Mouse (Mus musculus) stomach, postnatal 0 days (tissue): ENCODE measurements around the gene Ppp1ca. TPM values are rescaled to one million over a fixed set of nuclear protein-coding genes. Genes with fewer than 3 reads are reported as not detected.
A peak's percentile ranks its signal among the peaks of the same experiment; 100 is the strongest.

ENCODE experiments used
- ATAC-seq: fragments of 200-750 bp; cut with Nextera tagmentation; 2 replicates; pipeline ENCODE4 v1.8.0; 2017; ENCODE audit not compliant: low FRiP score, low TSS enrichment
- DNase-seq: peaks from one replicate; pipeline ENCODE4 v3.0.0-alpha.2; 2016; ENCODE audit warnings: low spot score
- H3K27ac ChIP-seq: fragments of 300-500 bp; sonication (generic); replicated peaks from 2 replicates; pipeline ENCODE4 v1.5.1; 2014; ENCODE audit warnings: mild to moderate bottlenecking, control low read depth
- H3K27me3 ChIP-seq: fragments of 300-500 bp; sonication (generic); 2 replicates; pipeline ENCODE4 v1.6.1; 2014; ENCODE audit warnings: low read length; ENCODE audit not compliant: control insufficient read depth, insufficient read depth
- H3K36me3 ChIP-seq: fragments of 300-500 bp; sonication (generic); 2 replicates; pipeline ENCODE4 v1.6.1; 2014; ENCODE audit warnings: low read length, mixed read lengths; ENCODE audit not compliant: control insufficient read depth, insufficient read depth
- H3K4me1 ChIP-seq: fragments of 300-500 bp; sonication (generic); replicated peaks from 2 replicates; pipeline ENCODE4 v1.6.1; 2014; ENCODE audit warnings: antibody characterized with exemption; ENCODE audit not compliant: control insufficient read depth, insufficient read depth
- H3K4me2 ChIP-seq: fragments of 300-500 bp; sonication (generic); replicated peaks from 2 replicates; pipeline ENCODE4 v1.6.1; 2014; ENCODE audit warnings: low read depth, mild to moderate bottlenecking, control low read depth, moderate library complexity
- H3K4me3 ChIP-seq: fragments of 300-500 bp; sonication (generic); 2 replicates; pipeline ENCODE4 v1.5.1; 2014; ENCODE audit warnings: low read depth, low read length, control low read depth
- H3K9ac ChIP-seq: fragments of 300-500 bp; sonication (generic); 2 replicates; pipeline ENCODE4 v1.6.1; 2014; ENCODE audit warnings: mild to moderate bottlenecking, low read length, control low read depth, mixed read lengths
- H3K9me3 ChIP-seq: fragments of 300-500 bp; sonication (generic); 2 replicates; pipeline ENCODE4 v1.6.1; 2016; ENCODE audit warnings: low read length; ENCODE audit not compliant: control insufficient read depth
- CTCF ChIP-seq: IDR thresholded peaks from 2 replicates; pipeline ENCODE4 v1.5.1; 2016; ENCODE audit warnings: antibody characterized with exemption, low read depth, mild to moderate bottlenecking, moderate library complexity
- EP300 ChIP-seq: optimal IDR thresholded peaks from 2 replicates; pipeline ENCODE3; 2016; ENCODE audit warnings: antibody characterized with exemption
- WGBS: fragments of 180-500 bp; shearing (Covaris S2); extraction: QIAGEN DNeasy Blood & Tissue Kit; methylation state at CpG from one replicate; pipeline ENCODE4 v1.1.7; 2014; 5-methylcytosine and 5-hydroxymethylcytosine counted together
- polyA plus RNA-seq: library from polyadenylated mRNA; unstranded; fragments of >200 nt; fragmentation: Nextera tagmentation; extraction: Ambion mirVana; gene quantifications from 2 replicates; pipeline ENCODE4 v1.2.1, GENCODE M21; 2015

Gene Ppp1ca
- polyA plus RNA-seq, 1 experiment from 2014 or later = 497 TPM

GRCm38 (mm10) chr19:4162646-4163542 lies 29.0 kb upstream of the Ppp1ca start, which contains the start of gene Rps6kb2:
Gene Rps6kb2, minus strand, starts transcription at chr19:4163354.
- Histone ChIP-seq H3K9me3 (no peaks in the 10 kb centered on the region), H3K4me3 (peak within 1 kb of the TSS; percentile 70), H3K36me3 (peaks cover 19% of the 10 kb centered on the region), H3K9ac (peak within 1 kb of the TSS; percentile 80), H3K4me1 (no peaks in the 10 kb centered on the region), H3K27me3 (no peaks in the 10 kb centered on the region), H3K4me2 (peak within 1 kb of the TSS; percentile 95), H3K27ac (0 out of 2 replicates have a peak within 1 kb of the TSS, but pooled peaks have one; percentile 40)
- DNase-seq (peak; percentile 95), ATAC-seq (peak; percentile 86)
- WGBS = 7% methylated on average over 41 of the region's 42 CpGs
- TF ChIP-seq EP300 (no peak), CTCF (no peak)

GRCm38 (mm10) chr19:4163543-4163887 lies 28.4 kb upstream of the Ppp1ca start:
- TF ChIP-seq CTCF (no peak), EP300 (no peak)
- 31% methylated on average over 4 of the region's 4 CpGs for WGBS
- Histone ChIP-seq H3K4me3 (peak overlapping the region; percentile 70), H3K27ac (0 out of 2 replicates have a peak overlapping the region, but pooled peaks have one; percentile 40), H3K9me3 (no peaks in the 10 kb centered on the region), H3K4me1 (no peaks in the 10 kb centered on the region), H3K27me3 (no peaks in the 10 kb centered on the region), H3K4me2 (peak overlapping the region; percentile 49), H3K36me3 (peaks cover 17% of the 10 kb centered on the region), H3K9ac (0 out of 2 replicates have a peak overlapping the region, but pooled peaks have one; percentile 1)
- DNase-seq (no peak), ATAC-seq (no peak)

- H3K4me1 ChIP-seq = no peaks in the 10 kb centered on the region
- H3K9ac ChIP-seq = no peak overlapping the region
- ATAC-seq (no peak), DNase-seq (no peak)
- H3K4me3 ChIP-seq = no peak overlapping the region
- H3K36me3 ChIP-seq = peaks cover 12% of the 10 kb centered on the region
- TF ChIP-seq EP300 = no peak
- TF ChIP-seq CTCF = no peak
- H3K4me2 ChIP-seq = no peak overlapping the region
- 68% methylated on average over 3 of the region's 3 CpGs for WGBS
- H3K27me3 ChIP-seq = no peaks in the 10 kb centered on the region
- H3K27ac ChIP-seq = no peak overlapping the region
- H3K9me3 ChIP-seq = no peaks in the 10 kb centered on the region
Observed at GRCm38 (mm10) chr19:4164100-4164499, 27.8 kb upstream of the Ppp1ca start.

GRCm38 (mm10) chr19:4164721-4165120 lies 27.1 kb upstream of the Ppp1ca start:
- no peak overlapping the region for H3K4me2 ChIP-seq
- no peaks in the 10 kb centered on the region for H3K9me3 ChIP-seq
- DNase-seq (no peak), ATAC-seq (no peak)
- WGBS = 62% methylated on average over 2 of the region's 2 CpGs
- 0 out of 2 replicates have a peak, but pooled peaks cover under 1% of the 10 kb centered on the region for H3K4me1 ChIP-seq
- no peak overlapping the region for H3K9ac ChIP-seq
- no peak for TF ChIP-seq CTCF
- no peak for TF ChIP-seq EP300
- H3K36me3 ChIP-seq = peaks cover 6% of the 10 kb centered on the region
- H3K4me3 ChIP-seq = no peak overlapping the region
- H3K27ac ChIP-seq = 0 out of 2 replicates have a peak overlapping the region, but pooled peaks have one; percentile 0
- H3K27me3 ChIP-seq = no peaks in the 10 kb centered on the region

GRCm38 (mm10) chr19:4166678-4167476 lies 25.0 kb upstream of the Ppp1ca start:
- ATAC-seq = no peak
- Histone ChIP-seq H3K27me3 (no peaks in the 10 kb centered on the region), H3K27ac (no peak overlapping the region), H3K4me2 (no peak overlapping the region), H3K4me1 (peaks cover 5% of the 10 kb centered on the region; the same call in 1 of the 2 replicates), H3K36me3 (no peaks in the 10 kb centered on the region), H3K9ac (no peak overlapping the region), H3K4me3 (no peak overlapping the region), H3K9me3 (no peaks in the 10 kb centered on the region)
- DNase-seq = no peak
- no peak for TF ChIP-seq EP300
- TF ChIP-seq CTCF = no peak
- 80% methylated on average over 9 of the region's 9 CpGs for WGBS
